Mouse (Mus musculus): ENCODE data around the gene Cox4i2. TPM values are rescaled to one million over a fixed set of nuclear protein-coding genes. Genes with fewer than 3 reads are reported as not detected.

The Cox4i2 gene
- total RNA-seq, 2 experiments from 2014 or later, result 1.7 to 2.7 TPM

DNA sequence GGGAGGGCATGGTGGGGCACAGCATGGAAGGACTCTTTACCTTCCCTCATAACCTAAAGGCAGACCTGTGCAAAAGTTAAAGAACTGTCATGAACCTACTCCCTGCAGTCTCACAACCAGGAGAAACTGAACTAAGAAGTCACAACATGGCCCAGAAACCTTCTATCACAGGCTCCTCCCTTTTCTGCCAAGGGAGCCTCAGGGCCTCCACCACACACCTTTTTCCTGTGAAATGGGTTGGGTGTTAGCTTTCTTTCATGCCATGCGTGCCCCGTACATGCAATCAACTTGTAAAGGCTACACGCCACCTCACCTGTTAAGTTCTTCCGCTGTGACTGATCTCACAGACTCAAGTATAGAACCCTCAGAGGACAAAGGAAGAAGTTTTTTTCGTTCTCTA, 49.1 kb downstream of the Cox4i2 start:
- no peak for DNase-seq

DNA sequence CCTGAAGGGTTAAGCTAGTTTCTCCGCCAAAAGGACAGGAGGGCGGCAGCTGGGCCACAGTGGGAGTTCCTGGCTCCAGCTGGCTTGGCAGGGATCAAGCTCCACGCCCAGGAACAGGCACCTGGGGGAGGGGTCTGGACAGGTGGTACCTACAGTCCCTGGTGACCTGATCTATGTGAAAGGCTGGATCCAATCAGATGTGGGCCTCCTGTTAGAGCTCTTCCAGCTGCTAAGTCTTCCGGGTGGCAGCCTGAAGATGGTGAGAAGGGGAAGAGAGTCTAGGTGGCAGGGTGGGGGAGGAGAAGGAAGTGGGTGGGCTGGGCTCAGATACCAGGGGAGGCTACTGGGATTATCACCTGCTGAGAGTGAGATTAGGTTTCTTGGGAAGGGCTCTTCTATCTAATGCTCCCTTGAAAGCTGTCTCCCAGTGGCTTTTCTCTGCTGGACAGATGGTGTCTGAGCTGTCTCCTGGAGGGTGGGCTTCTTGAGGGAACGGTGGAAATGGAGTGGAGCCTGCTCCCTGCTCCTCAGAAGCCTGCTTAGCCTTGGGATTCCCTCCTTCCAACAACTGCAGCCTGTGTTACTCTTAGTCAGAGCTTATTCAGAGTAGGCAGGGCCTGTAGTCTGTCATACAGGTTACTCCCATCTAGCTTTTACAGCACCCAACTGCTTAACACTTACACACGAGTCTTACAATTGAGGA, 50.6 kb downstream of the Cox4i2 start:
- no peak for DNase-seq

DNA sequence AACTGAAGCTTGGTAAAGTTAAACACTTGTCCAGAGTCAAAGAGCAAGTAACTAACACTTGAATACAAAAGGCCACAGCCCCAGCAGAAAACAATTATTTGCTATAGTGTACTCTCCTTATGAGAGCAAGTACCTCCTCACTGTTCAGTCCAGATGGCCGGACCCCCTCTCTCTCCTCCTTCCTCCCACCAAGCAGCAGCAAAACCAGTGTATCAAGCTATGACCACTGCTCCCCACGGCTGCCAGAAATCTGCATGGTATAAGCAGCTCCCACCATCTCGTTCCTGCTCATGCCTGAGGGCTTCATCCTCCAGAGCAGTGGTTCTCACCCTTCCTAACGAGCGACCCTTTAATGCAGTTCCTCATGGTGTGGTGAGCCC, 51.1 kb downstream of the Cox4i2 start:
- DNase-seq, result no peak

DNA sequence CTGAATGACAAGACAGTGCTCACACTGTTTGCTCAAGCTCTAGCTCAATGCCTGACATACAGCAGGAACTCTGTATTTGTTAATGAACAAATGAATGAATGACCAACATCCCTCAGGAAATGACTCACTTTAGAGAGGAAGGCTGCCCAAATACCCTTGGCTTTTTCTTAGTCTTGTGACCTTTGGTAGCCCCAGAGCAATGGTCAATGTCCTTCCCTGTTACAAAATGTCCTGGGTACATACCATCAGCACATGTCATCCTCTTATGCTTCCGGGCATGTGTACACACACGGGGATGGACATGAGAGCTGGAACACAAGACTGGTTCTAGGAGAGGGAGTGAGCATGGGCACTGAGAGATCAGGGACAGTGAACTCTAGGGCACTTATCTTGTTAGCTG, 52.1 kb downstream of the Cox4i2 start:
- no peak for DNase-seq

DNA sequence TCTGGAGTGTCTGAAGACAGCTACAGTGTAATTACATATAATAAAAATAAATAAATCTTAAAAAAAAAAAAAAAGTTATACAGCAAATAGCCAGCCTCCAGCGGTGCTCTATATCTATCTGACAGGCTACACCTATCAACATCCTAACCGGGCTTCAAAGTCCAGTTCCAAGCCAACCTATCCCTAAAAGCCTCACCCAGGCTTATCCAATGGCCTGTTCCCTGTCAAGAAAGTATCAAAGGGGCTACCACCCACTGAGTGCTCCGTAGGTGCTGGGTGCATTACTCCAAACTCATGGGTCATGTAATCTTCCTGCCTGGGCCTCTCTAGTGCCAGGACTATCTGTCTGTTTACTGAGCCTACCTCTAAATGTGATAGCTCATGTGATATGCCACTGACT, 54.2 kb downstream of the Cox4i2 start:
- no peak for DNase-seq

DNA sequence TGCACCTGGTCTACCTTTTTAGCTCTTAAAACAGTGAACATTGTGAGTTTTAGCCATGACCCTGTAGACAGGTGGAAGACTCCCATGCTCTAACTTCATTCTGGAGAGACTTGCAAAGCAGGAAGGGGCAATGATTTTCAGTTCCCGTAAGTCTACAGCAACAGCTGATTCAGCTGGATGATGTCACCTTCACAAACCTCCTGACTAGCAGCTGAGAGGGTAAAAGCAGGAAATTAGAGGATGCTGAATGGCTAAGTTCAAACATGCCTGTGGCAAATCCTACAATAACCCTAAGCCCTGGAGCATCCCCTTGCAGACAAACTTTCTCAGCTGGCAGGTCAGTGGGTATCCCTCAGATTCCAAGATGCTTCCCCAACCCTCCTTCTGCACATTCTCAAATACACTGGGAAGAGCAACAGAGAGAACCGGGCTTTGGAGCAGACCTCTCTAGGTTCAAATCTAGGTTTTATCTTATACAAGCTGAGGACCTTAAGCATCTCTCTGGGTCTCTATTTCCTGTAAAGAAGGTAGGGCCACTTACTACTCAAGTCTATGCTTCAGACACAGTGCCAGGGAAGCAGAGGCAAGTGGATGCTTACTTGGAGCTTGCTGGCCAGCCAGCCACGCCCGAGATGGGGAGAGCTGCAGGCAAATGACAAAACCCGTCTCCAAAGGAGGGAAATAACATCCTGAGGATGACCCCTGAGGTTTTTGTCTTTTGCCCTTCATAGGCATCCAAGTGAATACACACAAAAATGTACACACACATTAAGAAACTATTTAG, 56.4 kb downstream of the Cox4i2 start:
- no peak for DNase-seq

DNA sequence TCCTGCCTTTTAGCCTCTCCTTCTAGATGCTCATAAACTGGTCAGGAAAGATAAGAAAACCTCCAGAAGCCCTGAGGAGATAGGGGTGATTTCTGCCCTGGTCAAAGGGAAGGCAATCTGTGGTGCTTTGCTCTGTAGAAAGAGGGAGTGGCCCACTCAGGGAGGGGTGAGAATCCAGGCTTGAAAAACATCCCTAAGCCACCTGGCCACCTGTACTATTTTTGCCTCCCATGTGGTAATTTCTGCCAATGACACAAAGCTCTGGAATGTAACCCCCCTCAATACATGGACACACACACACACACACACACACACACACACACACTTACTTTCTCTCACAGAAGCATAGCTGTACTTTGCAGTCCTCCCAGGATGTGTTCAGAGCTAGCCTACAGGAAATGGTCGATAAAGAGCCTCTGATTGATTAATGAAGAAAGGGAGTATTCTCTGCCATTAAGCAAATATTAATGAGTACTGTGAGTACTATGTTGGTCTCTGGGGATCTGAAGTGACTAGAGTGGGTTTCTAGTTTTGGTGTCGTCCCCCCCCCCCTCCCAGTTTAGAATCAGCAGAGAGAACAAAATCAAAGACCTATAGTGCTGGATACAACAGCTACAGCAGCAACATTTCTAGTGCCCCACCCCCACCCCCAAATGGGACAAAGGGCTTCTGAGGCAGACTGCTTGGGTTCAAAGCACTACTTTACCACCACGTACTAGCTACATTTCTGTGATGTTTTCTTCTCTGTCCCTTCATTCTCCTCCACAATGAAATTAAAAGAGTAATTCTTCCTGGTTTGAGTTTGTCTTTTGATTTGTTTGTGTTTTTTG, 57.6 kb downstream of the Cox4i2 start:
- DNase-seq, result no peak

DNA sequence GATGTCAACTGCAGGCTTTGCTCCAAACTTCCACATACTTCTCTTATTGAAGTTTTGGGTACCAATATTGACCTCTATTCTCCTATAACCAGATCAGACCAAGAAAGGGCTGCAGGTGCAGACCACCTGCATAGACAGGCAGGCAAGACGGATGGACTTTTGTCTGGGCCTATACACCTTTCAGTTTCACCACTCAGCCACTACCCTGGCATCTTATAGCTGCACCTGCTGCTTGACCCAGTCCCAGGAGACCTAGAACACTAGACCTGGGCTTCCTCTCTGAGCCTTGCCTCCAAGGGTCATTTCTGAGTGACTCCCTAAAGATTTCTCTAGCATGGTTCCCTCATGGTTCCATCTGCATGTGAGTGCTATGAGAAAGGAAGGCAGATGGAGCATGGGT, 59.3 kb downstream of the Cox4i2 start:
- no peak for DNase-seq

DNA sequence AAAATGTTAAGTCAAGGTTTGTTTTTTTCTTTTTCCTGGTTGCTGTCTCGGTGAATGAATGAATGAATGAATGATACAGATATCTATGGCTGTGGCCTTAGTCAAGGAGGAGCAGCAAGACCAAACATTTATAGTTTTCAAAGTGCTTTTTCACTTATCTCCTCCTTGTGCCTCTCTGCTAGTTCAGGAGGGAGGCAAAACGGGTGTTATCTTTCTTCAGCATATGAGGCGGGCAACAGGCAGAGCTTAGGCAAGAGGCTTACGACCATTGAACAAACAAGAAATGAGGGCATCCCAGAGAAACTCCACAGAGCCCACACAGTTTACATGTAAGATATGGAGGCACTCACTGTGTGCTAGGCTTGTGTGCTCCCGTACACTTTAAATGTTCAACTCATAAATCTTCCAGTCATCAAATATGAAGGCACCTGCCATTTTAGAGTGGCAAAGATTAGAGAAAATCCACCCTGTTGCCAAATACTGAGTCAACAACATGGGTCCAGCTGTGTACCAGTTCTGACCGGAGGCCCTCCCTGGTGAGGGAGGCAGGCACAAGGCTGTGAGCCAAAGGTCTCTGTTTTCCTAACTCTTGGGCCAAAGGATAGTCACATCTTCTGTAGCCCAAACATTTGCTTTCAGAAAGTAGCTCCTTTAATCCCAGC, 60.4 kb downstream of the Cox4i2 start:
- DNase-seq, result no peak

Small RNAs within 50 kb of the gene (microRNA-seq; reads per million reads assigned to microRNA genes)
- 0 reads per million in 2 experiments for gene Gm23802

Other genes starting within 250 kb of the Cox4i2 start
- gene Defb26, start 242.5 kb upstream of the Cox4i2 start, total RNA-seq (2021), result not detected
- not detected for gene Defb28, start 235.9 kb upstream of the Cox4i2 start, total RNA-seq (2021)
- not detected for gene Defb29, start 214.1 kb upstream of the Cox4i2 start, total RNA-seq (2021)
- gene Gm17416, start 184.8 kb upstream of the Cox4i2 start, total RNA-seq (2021), result not detected
- gene Defb21, start 181.4 kb upstream of the Cox4i2 start, total RNA-seq (2021), result not detected
- gene Defb19, start 173.9 kb upstream of the Cox4i2 start, total RNA-seq (2021), result not detected
- not detected for gene Defb45, start 154.8 kb upstream of the Cox4i2 start, total RNA-seq (2021)
- gene Defb36, start 149.8 kb upstream of the Cox4i2 start, total RNA-seq (2021), result not detected
- not detected for gene Defb25, start 131.1 kb upstream of the Cox4i2 start, total RNA-seq (2021)
- 1 to 10 TPM in 1 of 2 experiments, under 1 TPM in 1; 0.75 to 1.3 TPM for gene Rem1, start 127.2 kb upstream of the Cox4i2 start, total RNA-seq (2021)
- 10 to 100 TPM; 77.3 to 77.5 TPM for gene H13, start 84.7 kb upstream of the Cox4i2 start, total RNA-seq (2021)
- gene Mcts2, start 67.1 kb upstream of the Cox4i2 start, total RNA-seq (2021), result 10 to 100 TPM; 19.7 to 22.9 TPM
- 10 to 100 TPM; 15.3 to 19.8 TPM for gene Id1, start 17.9 kb upstream of the Cox4i2 start, total RNA-seq (2021)
- 100 to 1,000 TPM; 116 to 141 TPM for gene Bcl2l1, start 77.6 kb downstream of the Cox4i2 start, total RNA-seq (2021)
- 1 to 10 TPM; 2.0 to 3.1 TPM for gene Tpx2, start 93.8 kb downstream of the Cox4i2 start, total RNA-seq (2021)
- not detected for gene Mylk2, start 157.2 kb downstream of the Cox4i2 start, total RNA-seq (2021)
- gene Foxs1, start 179.0 kb downstream of the Cox4i2 start, total RNA-seq (2021), result under 1 TPM; 0.35 to 0.68 TPM
- gene Dusp15, start 197.5 kb downstream of the Cox4i2 start, total RNA-seq (2021), result 10 to 100 TPM; 10.7 to 11.1 TPM
- 1 to 10 TPM; 1.0 TPM for gene Ttll9, start 208.3 kb downstream of the Cox4i2 start, total RNA-seq (2021)

All from layer of hippocampus, postnatal 36 days (tissue).